ENCODE assay signal across 1 mouse cellular context in the genomic region with DNA sequence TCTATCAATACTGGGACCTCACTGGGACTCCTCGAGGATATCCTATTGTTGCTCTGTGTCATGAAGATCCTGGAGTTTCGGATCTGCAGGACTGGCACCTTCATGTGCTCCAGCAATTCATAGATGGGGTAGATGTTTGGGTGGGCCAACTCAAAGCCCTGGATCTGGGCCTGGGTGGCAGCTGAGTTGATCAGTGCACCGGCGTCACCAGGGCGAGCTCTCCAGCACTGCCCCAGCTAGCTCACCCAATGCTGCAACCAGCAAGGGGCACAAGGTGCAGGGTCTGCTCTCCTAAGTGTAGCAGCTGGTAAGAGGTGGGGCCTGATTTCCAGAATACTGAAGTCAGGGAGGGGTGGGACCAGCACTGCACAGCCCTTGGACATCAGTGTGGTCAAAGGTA.
TF ChIP-seq lines count a peak whose summit lies in the region.

No protein-coding gene starts in this region.

TF ChIP-seq in CH12.LX, 34 proteins besides CTCF, POLR2A, EP300 and RAD21 (continued from another document):
- TF ChIP-seq MEF2A (IDR thresholded peaks at IDR 0.05; ENCODE audit: borderline replicate concordance, low read depth, low read length) (no peak), USF2 (conservative IDR thresholded peaks at IDR 0.05; ENCODE audit: low read depth, low read length) (no peak), ETS1 (conservative IDR thresholded peaks at IDR 0.05; ENCODE audit: low read depth, low read length) (no peak), HCFC1 (IDR thresholded peaks at IDR 0.05; ENCODE audit: low read depth, low read length) (no peak)
